Mouse (Mus musculus) midbrain, embryonic 16.5 days (tissue): ENCODE measurements around the gene Myo1f. TPM values are rescaled to one million over a fixed set of nuclear protein-coding genes. Genes with fewer than 3 reads are reported as not detected.

ENCODE experiments used
- ATAC-seq: fragments of 200-750 bp; cut with Nextera tagmentation; 2 replicates; pipeline ENCODE4 v1.8.0; 2017; ENCODE audit warnings: moderate TSS enrichment
- H3K27ac ChIP-seq: fragments of 300-500 bp; sonication (generic); 2 replicates; pipeline ENCODE4 v1.5.1; 2014; ENCODE audit warnings: mild to moderate bottlenecking, low read length, mixed read lengths
- H3K27me3 ChIP-seq: fragments of 300-500 bp; sonication (generic); 2 replicates; pipeline ENCODE4 v1.6.1; 2014; ENCODE audit warnings: low read depth, low read length, mixed read lengths; ENCODE audit not compliant: control insufficient read depth, insufficient read depth
- H3K36me3 ChIP-seq: fragments of 300-500 bp; sonication (generic); 2 replicates; pipeline ENCODE4 v1.6.1; 2014; ENCODE audit warnings: mild to moderate bottlenecking, low read length, moderate library complexity, mixed read lengths; ENCODE audit not compliant: control insufficient read depth, insufficient read depth
- H3K4me1 ChIP-seq: fragments of 300-500 bp; sonication (generic); 2 replicates; pipeline ENCODE4 v1.6.1; 2014; ENCODE audit warnings: mild to moderate bottlenecking, low read length, mixed read lengths; ENCODE audit not compliant: control insufficient read depth, insufficient read depth
- H3K4me2 ChIP-seq: fragments of 300-500 bp; sonication (generic); 2 replicates; pipeline ENCODE4 v1.6.1; 2014; ENCODE audit warnings: mild to moderate bottlenecking, low read length, mixed read lengths
- H3K4me3 ChIP-seq: fragments of 300-500 bp; sonication (generic); 2 replicates; pipeline ENCODE4 v1.5.1; 2014; ENCODE audit warnings: low read depth, mild to moderate bottlenecking, low read length, moderate library complexity, mixed read lengths
- H3K9ac ChIP-seq: fragments of 300-500 bp; sonication (generic); 2 replicates; pipeline ENCODE4 v1.6.1; 2014; ENCODE audit warnings: low read depth, low read length, mixed read lengths
- H3K9me3 ChIP-seq: fragments of 300-500 bp; sonication (generic); replicated peaks from 2 replicates; pipeline ENCODE4 v1.6.1; 2014; ENCODE audit warnings: mild to moderate bottlenecking, low read length, mixed read lengths; ENCODE audit not compliant: control insufficient read depth, poor library complexity, severe bottlenecking
- WGBS: fragments of 180-500 bp; shearing (Covaris S2); extraction: QIAGEN DNeasy Blood & Tissue Kit; methylation state at CpG from one replicate; pipeline ENCODE4 v1.1.7; 2014; 5-methylcytosine and 5-hydroxymethylcytosine counted together
- polyA plus RNA-seq: library from polyadenylated mRNA; unstranded; fragments of >200 nt; fragmentation: Nextera tagmentation; extraction: Ambion mirVana; gene quantifications from 2 replicates; pipeline ENCODE4 v1.2.1, GENCODE M21; 2015

The Myo1f gene
- polyA plus RNA-seq, 1 experiment from 2014 or later = 1.6 TPM

DNA sequence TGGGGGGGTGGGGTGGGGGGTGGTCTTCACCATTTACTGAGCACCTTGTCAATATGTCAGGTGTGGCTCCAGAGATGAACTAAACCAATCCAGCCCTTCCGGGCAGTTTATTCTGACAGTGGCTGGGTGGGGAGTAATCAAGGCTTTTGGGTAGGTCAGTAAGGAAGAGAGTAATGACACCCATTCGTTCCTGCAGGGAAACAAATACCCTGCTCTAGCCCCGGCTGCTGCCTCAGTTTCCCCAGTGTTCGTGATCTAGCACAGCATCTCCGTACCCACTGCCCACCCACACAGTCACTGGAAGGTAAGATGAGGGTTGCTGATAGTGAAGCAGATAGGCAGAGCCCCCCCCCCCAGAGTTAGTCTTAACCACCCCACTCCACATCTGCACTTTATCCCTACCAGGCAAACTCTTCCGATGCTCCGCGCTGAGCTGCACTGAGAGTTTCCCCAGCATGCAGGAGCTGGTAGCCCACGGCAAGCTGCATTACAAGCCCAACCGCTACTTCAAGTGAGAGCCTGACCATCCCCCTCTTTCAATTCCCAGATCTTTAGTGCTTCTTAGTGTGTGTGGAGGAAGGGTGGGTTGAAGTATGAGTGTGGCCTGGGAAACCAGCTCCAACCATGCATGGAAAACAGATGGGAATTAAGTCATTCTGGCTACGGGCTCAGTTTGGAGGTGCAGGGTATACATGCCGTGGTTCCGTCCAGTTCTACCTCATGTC is 74.8 kb downstream of the Myo1f start:
- ATAC-seq = no peak
- H3K4me3 ChIP-seq = no peak overlapping the region
- no peaks in the 10 kb centered on the region for H3K27me3 ChIP-seq
- 82% methylated on average over 13 of the region's 13 CpGs for WGBS
- H3K4me1 ChIP-seq = peaks cover 19% of the 10 kb centered on the region
- no peaks in the 10 kb centered on the region for H3K9me3 ChIP-seq
- H3K9ac ChIP-seq = no peak overlapping the region
- H3K36me3 ChIP-seq = peaks cover 3% of the 10 kb centered on the region
- peak overlapping the region; percentile 89 for H3K4me2 ChIP-seq
- no peak overlapping the region for H3K27ac ChIP-seq

DNA sequence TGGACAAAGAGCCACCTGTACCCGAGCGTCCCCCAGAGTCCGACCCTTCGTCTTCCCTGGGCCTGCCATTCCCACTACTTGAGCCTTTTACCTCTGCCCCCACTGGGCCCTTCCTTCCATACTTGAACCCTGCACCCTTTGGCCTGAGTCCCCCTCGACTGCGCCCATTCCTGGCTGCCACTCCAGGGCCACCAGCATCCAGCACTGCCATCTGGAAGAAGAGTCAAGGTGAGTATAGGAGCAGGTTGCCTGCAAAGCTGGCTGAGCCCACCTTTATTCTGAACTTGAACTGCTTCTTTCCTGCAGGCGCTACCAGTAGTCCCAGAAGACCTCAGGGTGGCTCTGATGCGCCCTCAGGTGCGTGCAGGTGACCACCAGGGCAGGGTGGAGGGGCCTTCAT is 75.7 kb downstream of the Myo1f start:
- no peak for ATAC-seq
- Histone ChIP-seq H3K9ac (no peak overlapping the region), H3K27me3 (no peaks in the 10 kb centered on the region), H3K36me3 (peaks cover 3% of the 10 kb centered on the region), H3K4me3 (no peak overlapping the region), H3K4me1 (peaks cover 19% of the 10 kb centered on the region), H3K27ac (no peak overlapping the region; the same call in 1 of the 2 replicates), H3K4me2 (no peak overlapping the region), H3K9me3 (no peaks in the 10 kb centered on the region)
- 95% methylated on average over 9 of the region's 9 CpGs for WGBS

DNA sequence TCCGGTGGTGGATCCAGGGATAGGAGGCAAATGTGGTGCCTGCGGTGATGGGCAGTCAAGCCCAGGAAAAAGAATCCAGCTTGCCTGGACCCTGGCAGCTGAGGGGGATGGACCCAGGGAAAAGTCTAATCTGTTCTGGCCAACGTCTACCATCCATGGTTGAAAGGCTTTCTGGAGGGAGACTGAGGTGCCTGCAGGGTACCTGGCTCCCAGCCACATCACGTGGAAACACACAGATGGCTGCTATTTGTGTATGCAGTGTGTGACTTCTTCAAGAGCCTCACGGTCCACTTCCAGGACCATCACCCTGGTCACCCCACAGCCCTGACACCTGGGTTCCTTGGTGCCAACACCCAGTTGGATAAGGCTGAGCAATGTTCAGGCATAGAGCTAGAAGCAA is 76.3 kb downstream of the Myo1f start:
- no peaks in the 10 kb centered on the region for H3K27me3 ChIP-seq
- H3K9ac ChIP-seq = no peak overlapping the region
- H3K27ac ChIP-seq = no peak overlapping the region
- peaks cover 19% of the 10 kb centered on the region for H3K4me1 ChIP-seq
- ATAC-seq = no peak
- no peak overlapping the region for H3K4me3 ChIP-seq
- WGBS = 79% methylated on average over 5 of the region's 5 CpGs
- H3K4me2 ChIP-seq = no peak overlapping the region
- peaks cover 3% of the 10 kb centered on the region for H3K36me3 ChIP-seq
- H3K9me3 ChIP-seq = no peaks in the 10 kb centered on the region

DNA sequence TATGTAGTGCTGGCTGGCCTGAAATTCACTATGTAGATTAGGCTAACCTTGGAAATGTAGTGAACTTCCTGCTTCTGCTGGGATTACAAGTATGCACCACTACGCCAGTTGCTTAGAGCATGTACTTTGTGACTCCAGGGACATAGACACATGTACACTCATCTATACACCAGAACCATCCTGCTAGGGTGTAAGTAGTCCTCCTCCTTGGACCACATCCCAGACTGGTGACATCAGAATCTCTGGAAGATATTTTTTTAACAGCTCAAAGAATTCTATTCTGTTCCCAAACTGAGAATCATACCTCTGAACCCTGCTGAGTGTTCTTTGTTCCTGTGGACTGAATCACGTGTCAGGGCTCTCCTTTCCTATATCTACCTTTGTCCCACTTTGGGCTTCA is 81.5 kb downstream of the Myo1f start:
- Histone ChIP-seq H3K4me3 (no peak overlapping the region), H3K27ac (no peak overlapping the region), H3K9me3 (no peaks in the 10 kb centered on the region), H3K4me1 (no peaks in the 10 kb centered on the region), H3K27me3 (no peaks in the 10 kb centered on the region), H3K9ac (no peak overlapping the region), H3K36me3 (no peaks in the 10 kb centered on the region; the same call in 1 of the 2 replicates), H3K4me2 (no peak overlapping the region)
- 83% methylated on average over 2 of the region's 2 CpGs for WGBS
- ATAC-seq = no peak

DNA sequence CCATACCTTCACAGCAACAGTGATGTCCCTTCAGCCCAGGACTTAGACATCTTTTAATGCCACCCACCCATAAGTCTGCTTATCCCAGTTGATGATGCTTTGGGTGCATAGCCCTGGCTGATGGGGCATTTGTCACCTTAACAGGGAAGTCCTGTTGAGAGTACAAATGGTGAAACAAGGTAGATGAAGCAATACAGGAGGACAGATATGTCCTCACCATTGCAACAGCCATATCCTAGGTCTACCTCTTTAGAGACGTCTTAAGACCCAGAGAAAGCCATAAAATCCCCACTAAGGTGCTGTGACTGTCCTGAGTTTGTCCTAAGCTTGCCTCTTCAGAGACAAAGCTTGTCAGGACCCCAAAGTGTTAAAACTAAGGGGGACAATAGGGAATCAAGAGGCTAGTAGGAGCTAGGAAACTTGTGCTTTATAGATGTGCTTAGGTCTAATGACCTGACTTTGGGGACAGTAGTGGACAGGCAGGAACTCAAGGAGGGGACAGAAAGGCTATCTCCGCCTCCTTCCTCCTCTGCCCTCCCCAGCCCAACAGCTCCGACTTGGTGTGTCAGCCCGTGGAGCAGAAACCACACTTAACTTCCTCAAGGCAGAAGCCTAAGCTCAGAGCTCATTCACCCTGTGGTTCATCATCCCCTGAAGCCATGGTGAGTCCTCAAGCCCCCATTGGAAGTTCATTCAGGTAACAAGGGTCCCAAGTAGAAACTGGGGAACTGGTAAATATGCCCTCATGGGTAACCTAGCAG is 82.2 kb downstream of the Myo1f start, which contains the start of gene Pram1:
Pram1 (plus strand) TSS at position 541 of the 761 bp plus-strand sequence.
- Histone ChIP-seq H3K27ac (no peak within 1 kb of the TSS), H3K27me3 (no peaks in the 10 kb centered on the region), H3K36me3 (no peaks in the 10 kb centered on the region; the same call in 1 of the 2 replicates), H3K9me3 (no peaks in the 10 kb centered on the region), H3K4me2 (no peak within 1 kb of the TSS), H3K4me3 (no peak within 1 kb of the TSS), H3K4me1 (no peaks in the 10 kb centered on the region), H3K9ac (no peak within 1 kb of the TSS)
- 93% methylated on average over 4 of the region's 4 CpGs for WGBS
- no peak for ATAC-seq

DNA sequence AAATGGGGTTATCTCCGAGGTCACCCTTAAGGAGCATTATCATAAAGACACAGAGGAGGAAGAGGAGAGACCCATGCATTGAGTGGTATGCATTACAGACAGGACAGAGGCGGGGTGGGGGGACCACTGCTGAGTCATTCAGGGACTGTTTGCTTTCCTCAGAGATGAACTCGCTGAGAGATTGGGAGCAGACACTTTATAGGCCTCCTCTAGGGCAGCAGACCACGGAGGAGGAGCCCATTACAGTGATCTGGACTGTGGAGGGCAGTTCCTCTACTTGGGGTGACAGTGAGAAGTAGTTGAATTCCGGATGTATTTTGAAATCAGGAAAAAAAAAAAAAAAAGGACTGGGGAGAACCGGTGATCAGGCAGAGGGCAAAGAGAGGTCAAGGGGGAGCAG is 84.2 kb downstream of the Myo1f start:
- Histone ChIP-seq H3K4me1 (no peaks in the 10 kb centered on the region), H3K4me2 (no peak overlapping the region), H3K36me3 (peaks cover 3% of the 10 kb centered on the region), H3K27me3 (no peaks in the 10 kb centered on the region), H3K27ac (no peak overlapping the region), H3K9me3 (no peaks in the 10 kb centered on the region), H3K4me3 (no peak overlapping the region), H3K9ac (no peak overlapping the region)
- ATAC-seq = no peak
- 69% methylated on average over 6 of the region's 6 CpGs for WGBS

DNA sequence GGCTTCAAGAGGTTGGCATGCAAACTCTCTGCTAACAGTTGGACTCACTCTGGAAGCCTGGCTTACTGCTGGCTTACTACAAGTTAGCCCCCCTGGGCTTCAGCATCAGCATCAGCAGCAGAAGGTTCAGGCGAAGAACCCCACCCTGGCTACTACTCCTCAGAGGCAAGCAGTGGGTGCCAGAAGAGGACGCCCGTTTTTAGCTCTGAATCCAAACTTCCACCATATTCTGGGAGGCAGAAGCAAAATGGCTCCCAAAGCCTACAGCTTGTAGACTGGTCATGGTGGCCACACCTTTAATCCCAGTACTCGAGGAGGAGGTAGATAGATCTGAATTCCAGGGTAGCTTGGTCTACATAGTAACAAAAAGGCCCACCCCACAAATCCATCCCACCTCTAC is 88.6 kb downstream of the Myo1f start:
- Histone ChIP-seq H3K27ac (no peak overlapping the region), H3K9me3 (no peaks in the 10 kb centered on the region), H3K36me3 (peaks cover 19% of the 10 kb centered on the region), H3K4me3 (no peak overlapping the region), H3K4me1 (no peaks in the 10 kb centered on the region), H3K9ac (no peak overlapping the region), H3K27me3 (no peaks in the 10 kb centered on the region), H3K4me2 (no peak overlapping the region)
- WGBS = 96% methylated on average over 4 of the region's 4 CpGs
- ATAC-seq = no peak

DNA sequence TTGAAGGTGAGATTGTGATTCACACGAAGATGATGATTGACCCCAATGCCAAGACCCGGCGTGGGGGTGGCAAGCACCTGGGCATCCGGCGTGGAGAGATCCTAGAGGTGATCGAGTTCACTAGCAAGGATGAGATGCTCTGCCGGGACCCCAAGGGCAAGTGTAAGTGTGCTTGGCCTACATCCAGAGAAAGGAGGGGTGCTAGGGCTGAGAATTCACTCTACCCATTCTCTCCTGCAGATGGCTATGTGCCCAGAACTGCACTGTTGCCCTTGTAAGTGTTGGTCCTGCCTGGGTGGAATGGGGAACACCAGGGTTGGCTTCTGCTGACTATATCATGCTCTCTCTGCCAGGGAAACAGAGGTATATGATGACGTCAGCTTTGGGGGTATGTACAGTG is 89.6 kb downstream of the Myo1f start:
- Histone ChIP-seq H3K4me3 (no peak overlapping the region), H3K4me2 (no peak overlapping the region), H3K4me1 (no peaks in the 10 kb centered on the region), H3K27me3 (no peaks in the 10 kb centered on the region), H3K27ac (no peak overlapping the region), H3K9ac (no peak overlapping the region), H3K9me3 (no peaks in the 10 kb centered on the region), H3K36me3 (peaks cover 29% of the 10 kb centered on the region)
- no peak for ATAC-seq
- 97% methylated on average over 8 of the region's 8 CpGs for WGBS

DNA sequence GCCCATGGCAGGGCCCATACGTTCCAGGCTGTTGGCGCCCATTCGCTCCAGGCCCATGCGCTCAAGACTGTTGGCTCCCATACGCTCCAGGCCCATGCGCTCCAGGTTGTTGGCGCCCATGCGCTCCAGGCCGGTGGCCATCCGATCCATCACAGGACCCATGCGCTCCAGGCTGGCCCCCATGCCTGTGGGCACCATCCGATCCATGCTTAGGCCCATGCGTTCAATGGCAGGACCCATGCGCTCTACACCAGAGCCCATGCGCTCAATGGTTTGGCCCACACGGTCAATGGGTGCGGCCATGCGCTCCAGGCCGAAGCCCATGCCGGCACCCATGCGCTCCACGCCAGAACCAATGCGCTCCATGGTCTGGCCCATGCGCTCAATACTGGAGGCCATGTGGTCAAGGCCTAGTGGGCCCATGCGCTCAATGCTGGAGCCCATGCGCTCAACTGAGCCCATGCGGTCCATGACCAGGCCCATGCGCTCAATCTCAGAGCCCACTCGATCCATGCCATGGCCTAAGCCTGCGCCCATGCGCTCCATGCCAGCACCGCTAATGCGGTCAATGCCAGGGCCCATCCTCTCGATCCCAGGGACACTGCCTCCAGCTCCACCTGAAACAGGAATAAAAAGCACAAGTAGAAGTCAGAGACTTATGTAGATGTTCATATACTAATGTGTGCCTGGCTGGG is 94.4 kb downstream of the Myo1f start:
- no peak overlapping the region for H3K9ac ChIP-seq

More for the DNA sequence above, 94.4 kb downstream of the Myo1f start:
- Histone ChIP-seq H3K27me3 (no peaks in the 10 kb centered on the region), H3K4me2 (no peak overlapping the region), H3K36me3 (peaks cover 36% of the 10 kb centered on the region), H3K4me3 (no peak overlapping the region), H3K4me1 (no peaks in the 10 kb centered on the region), H3K27ac (no peak overlapping the region), H3K9me3 (no peaks in the 10 kb centered on the region)
- ATAC-seq = peak; percentile 36; the same call in 1 of the 2 replicates
- WGBS = 97% methylated on average over 34 of the region's 34 CpGs
